Mouse (Mus musculus) midbrain, postnatal 0 days (tissue): ENCODE data around the gene Sf3a3. TPM values are rescaled to one million over a fixed set of nuclear protein-coding genes. Genes with fewer than 3 reads are reported as not detected.
A peak's percentile ranks its signal among the peaks of the same experiment; 100 is the strongest.
"Not testable (repeated sequence)": the region's sequence is repeated elsewhere in the genome, so short reads cannot be mapped to it uniquely, and the experiment has no call there.

Source experiments
- ATAC-seq: fragments of 200-750 bp; cut with Nextera tagmentation; 2 replicates; pipeline ENCODE4 v1.8.0; 2017; ENCODE audit warnings: moderate number of reproducible peaks, mild to moderate bottlenecking, moderate TSS enrichment, moderate library complexity; ENCODE audit not compliant: low FRiP score
- DNase-seq: peaks from one replicate; pipeline ENCODE4 v3.0.0-alpha.2; 2015; ENCODE audit warnings: low spot score
- H3K27ac ChIP-seq: fragments of 300-500 bp; sonication (generic); 2 replicates; pipeline ENCODE4 v1.5.1; 2014; ENCODE audit warnings: low read depth, mild to moderate bottlenecking, low read length, mixed read lengths
- H3K27me3 ChIP-seq: fragments of 300-500 bp; sonication (generic); 2 replicates; pipeline ENCODE4 v1.6.1; 2014; ENCODE audit warnings: low read length, control low read depth, mixed read lengths; ENCODE audit not compliant: insufficient read depth
- H3K36me3 ChIP-seq: fragments of 300-500 bp; sonication (generic); 2 replicates; pipeline ENCODE4 v1.6.1; 2014; ENCODE audit warnings: low read length, control low read depth, mixed read lengths; ENCODE audit not compliant: insufficient read depth
- H3K4me1 ChIP-seq: fragments of 300-500 bp; sonication (generic); 2 replicates; pipeline ENCODE4 v1.6.1; 2014; ENCODE audit warnings: mild to moderate bottlenecking, control low read depth, antibody characterized with exemption, low read length, mixed read lengths; ENCODE audit not compliant: insufficient read depth
- H3K4me2 ChIP-seq: fragments of 300-500 bp; sonication (generic); 2 replicates; pipeline ENCODE4 v1.6.1; 2014; ENCODE audit warnings: low read depth, mild to moderate bottlenecking, low read length, mixed read lengths; ENCODE audit not compliant: poor library complexity, severe bottlenecking
- H3K4me3 ChIP-seq: fragments of 300-500 bp; sonication (generic); 2 replicates; pipeline ENCODE4 v1.5.1; 2014; ENCODE audit warnings: low read depth, mild to moderate bottlenecking, low read length, moderate library complexity
- H3K9ac ChIP-seq: fragments of 300-500 bp; sonication (generic); replicated peaks from 2 replicates; pipeline ENCODE4 v1.6.1; 2014; ENCODE audit warnings: mild to moderate bottlenecking, low read length, moderate library complexity, mixed read lengths; ENCODE audit not compliant: poor library complexity, severe bottlenecking
- H3K9me3 ChIP-seq: fragments of 300-500 bp; sonication (generic); 2 replicates; pipeline ENCODE4 v1.6.1; 2016; ENCODE audit warnings: low read length, control low read depth
- CTCF ChIP-seq: IDR thresholded peaks from 2 replicates; pipeline ENCODE4 v1.5.1; 2016; ENCODE audit warnings: antibody characterized with exemption, mild to moderate bottlenecking
- WGBS: fragments of 180-500 bp; shearing (Covaris S2); extraction: QIAGEN DNeasy Blood & Tissue Kit; methylation state at CpG from one replicate; pipeline ENCODE4 v1.1.7; 2014; 5-methylcytosine and 5-hydroxymethylcytosine counted together
- polyA plus RNA-seq: library from polyadenylated mRNA; unstranded; fragments of >200 nt; fragmentation: Nextera tagmentation; extraction: Ambion mirVana; gene quantifications from 2 replicates; pipeline ENCODE4 v1.2.1, GENCODE M21; 2015
- total RNA-seq: library from RNA; depleted of rRNA; stranded (reverse); fragments of >200 nt; gene quantifications from 2 replicates; pipeline ENCODE4 v1.2.3, GENCODE M21; 2014

Sf3a3 gene
- total and polyA plus RNA-seq, 2 experiments from 2014 or later: 32.8 to 75.9 TPM

DNA sequence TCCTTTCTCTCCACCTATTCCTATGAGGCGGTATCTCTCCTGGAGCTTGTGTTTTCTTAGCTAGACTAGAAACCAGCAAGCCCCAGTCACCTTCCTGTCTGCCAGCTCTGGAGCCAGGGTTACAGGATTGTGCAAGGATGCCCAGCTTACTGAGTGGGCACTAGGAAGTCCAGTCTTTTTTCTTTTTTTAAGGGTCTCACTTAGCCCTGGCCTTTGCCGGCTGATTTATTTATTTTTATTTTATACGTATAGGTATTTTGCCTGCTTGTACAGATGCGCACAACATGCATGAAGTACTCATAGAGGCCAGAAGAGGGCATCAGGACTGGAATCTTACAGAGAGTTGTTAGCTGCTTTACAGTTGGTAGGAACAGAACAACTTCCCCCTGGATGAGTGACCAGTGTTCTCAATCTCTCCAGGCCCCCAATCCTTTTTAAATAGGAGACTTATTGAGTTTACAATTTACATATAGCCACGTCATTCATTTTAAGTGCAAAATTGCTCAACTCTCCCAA, 3.7 kb upstream of the Sf3a3 start:
- peaks cover 10% of the 10 kb centered on the region for H3K4me1 ChIP-seq
- 9% methylated on average over 5 of the region's 5 CpGs for WGBS
- no peak overlapping the region for H3K27ac ChIP-seq
- H3K9ac ChIP-seq: no peak overlapping the region
- no peaks in the 10 kb centered on the region for H3K27me3 ChIP-seq
- no peaks in the 10 kb centered on the region for H3K9me3 ChIP-seq
- ATAC-seq: no peak
- DNase-seq: peak; percentile 63
- no peak overlapping the region for H3K4me2 ChIP-seq
- H3K4me3 ChIP-seq: no peak overlapping the region
- TF ChIP-seq CTCF: peak; percentile 75
- 0 out of 2 replicates have a peak, but pooled peaks cover under 1% of the 10 kb centered on the region for H3K36me3 ChIP-seq

DNA sequence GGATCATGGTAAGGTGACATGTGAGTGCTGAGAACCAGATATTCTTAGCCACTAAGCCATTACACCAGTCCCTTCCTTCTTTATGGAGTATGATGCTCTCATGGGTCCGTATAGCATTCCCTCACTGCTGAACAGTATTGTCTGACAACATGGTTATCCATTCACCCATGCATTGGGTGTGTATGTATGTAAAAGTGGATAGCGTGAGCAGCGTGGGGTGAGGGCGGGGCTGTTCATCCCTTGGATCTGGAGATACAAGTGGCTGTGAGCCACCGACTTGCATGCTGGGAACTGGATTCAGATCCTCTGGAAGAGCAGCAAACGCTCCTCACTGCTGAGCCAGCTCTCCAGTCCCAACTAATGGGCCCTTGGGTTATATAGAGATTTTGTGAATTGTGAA, 2.0 kb upstream of the Sf3a3 start:
- Histone ChIP-seq H3K4me3 (no peak overlapping the region), H3K27me3 (no peaks in the 10 kb centered on the region), H3K4me1 (peaks cover 10% of the 10 kb centered on the region), H3K27ac (no peak overlapping the region), H3K4me2 (no peak overlapping the region), H3K9me3 (no peaks in the 10 kb centered on the region), H3K9ac (no peak overlapping the region), H3K36me3 (peaks cover 8% of the 10 kb centered on the region; the same call in 1 of the 2 replicates)
- TF ChIP-seq CTCF: no peak
- ATAC-seq: no peak
- no peak for DNase-seq
- WGBS: 87% methylated on average over 6 of the region's 6 CpGs

DNA sequence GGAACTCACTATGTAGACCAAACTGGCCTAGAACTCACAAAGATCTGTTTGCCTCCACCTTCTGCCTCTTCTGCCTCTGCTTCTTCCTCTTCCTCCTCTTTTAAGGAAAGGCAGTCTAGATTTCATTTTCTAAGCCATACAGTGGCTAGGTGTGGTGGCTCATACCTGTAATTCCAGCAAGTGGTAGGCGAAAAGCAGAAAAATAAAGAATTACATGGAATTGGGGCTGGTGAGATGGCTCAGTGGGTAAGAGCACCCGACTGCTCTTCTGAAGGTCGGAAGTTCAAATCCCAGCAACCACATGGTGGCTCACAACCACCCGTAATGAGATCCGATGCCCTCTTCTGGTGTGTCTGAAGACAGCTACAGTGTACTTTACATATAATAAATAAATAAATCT, 726 bp upstream of the Sf3a3 start:
- H3K9ac ChIP-seq, ATAC-seq, H3K4me1 ChIP-seq, H3K4me2 ChIP-seq, H3K27me3 ChIP-seq, H3K27ac ChIP-seq, H3K9me3 ChIP-seq, DNase-seq, H3K4me3 ChIP-seq: not testable (repeated sequence)
- 74% methylated on average over 5 of the region's 5 CpGs for WGBS
- peaks cover 18% of the 10 kb centered on the region for H3K36me3 ChIP-seq

DNA sequence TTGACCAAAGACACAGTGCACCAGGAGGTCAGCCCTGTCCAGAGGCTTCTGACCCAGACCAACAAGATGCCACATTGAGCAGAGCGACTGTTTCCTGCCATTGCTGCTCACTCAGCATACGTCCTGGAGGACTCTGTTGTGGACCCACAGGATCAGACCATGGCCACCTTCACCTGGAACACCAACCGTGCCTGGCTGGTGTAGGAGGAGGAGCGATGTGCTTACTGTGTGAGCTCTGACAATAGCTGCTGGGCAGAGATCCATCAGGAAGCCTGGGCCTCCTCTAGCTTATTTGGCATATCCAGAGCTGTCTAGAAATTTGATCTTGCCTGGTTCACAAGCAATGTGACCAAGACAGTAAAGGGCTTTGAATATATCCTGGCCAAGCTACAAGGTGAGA, 4.5 kb downstream of the Sf3a3 start:
- DNase-seq (no peak), ATAC-seq (no peak)
- WGBS: 89% methylated on average over 4 of the region's 4 CpGs
- Histone ChIP-seq H3K9me3 (no peaks in the 10 kb centered on the region), H3K36me3 (peaks cover 53% of the 10 kb centered on the region), H3K27ac (no peak overlapping the region), H3K4me2 (no peak overlapping the region), H3K27me3 (no peaks in the 10 kb centered on the region), H3K4me1 (peaks cover 8% of the 10 kb centered on the region), H3K4me3 (no peak overlapping the region), H3K9ac (no peak overlapping the region)
- no peak for TF ChIP-seq CTCF

GRCm38 (mm10) chr4:124726121-124726520, 11.5 kb downstream of the Sf3a3 start:
- H3K27ac ChIP-seq: no peak overlapping the region
- no peak overlapping the region for H3K9ac ChIP-seq
- no peaks in the 10 kb centered on the region for H3K27me3 ChIP-seq
- ATAC-seq (no peak), DNase-seq (no peak)
- no peak overlapping the region for H3K4me3 ChIP-seq
- WGBS: 87% methylated on average over 6 of the region's 6 CpGs
- TF ChIP-seq CTCF: no peak
- H3K4me1 ChIP-seq: no peaks in the 10 kb centered on the region
- no peak overlapping the region for H3K4me2 ChIP-seq
- peaks cover 72% of the 10 kb centered on the region for H3K36me3 ChIP-seq
- no peaks in the 10 kb centered on the region for H3K9me3 ChIP-seq

DNA sequence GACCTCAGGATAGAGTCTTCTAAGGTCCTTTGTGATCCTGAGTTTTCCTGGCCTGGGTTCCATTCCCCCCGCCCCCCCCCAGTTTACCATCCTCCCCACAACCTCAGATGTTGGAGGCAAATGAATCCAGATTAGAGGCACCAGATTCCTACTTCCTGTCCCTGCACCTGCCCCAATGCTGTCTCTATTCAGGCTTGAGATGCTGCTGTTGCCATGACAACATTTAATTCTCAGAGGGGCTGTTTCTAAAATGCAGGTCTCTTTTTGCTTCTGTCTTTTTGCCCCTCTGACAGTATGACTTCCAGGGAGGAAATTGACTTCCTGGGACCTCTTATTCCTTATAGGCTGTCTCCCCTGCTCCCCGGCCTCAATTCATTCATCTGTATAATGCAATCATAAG, 22.4 kb downstream of the Sf3a3 start:
- 65% methylated on average over 2 of the region's 2 CpGs for whole genome bisulfite sequencing
- TF ChIP-seq CTCF: no peak
- Histone ChIP-seq H3K9me3 (no peaks in the 10 kb centered on the region), H3K4me2 (no peak overlapping the region), H3K27ac (peak overlapping the region; percentile 43; the same call in 1 of the 2 replicates), H3K9ac (no peak overlapping the region), H3K4me3 (no peak overlapping the region), H3K4me1 (0 out of 2 replicates have a peak, but pooled peaks cover 4% of the 10 kb centered on the region), H3K36me3 (0 out of 2 replicates have a peak, but pooled peaks cover 4% of the 10 kb centered on the region), H3K27me3 (no peaks in the 10 kb centered on the region)
- ATAC-seq (no peak), DNase-seq (peak; percentile 60)
